In genomic region chr4:24496116-24496952, GRCm38 (mm10) we compare ENCODE assay signal across 8 mouse cellular contexts. TPM values are rescaled to one million over a fixed set of nuclear protein-coding genes. Genes with fewer than 3 reads are reported as not detected.
DNase-seq lines count a peak whose midpoint lies in the region; ATAC-seq lines count a peak whose summit lies in the region.

Gene Mms22l (plus strand): TSS chr4:24496451.

- peak; percentile 99 for ATAC-seq in erythroblast, adult 5-6 weeks (replicated peaks; ENCODE audit: low FRiP score, poor library complexity, severe bottlenecking)
- peak; percentile 99 for ATAC-seq in kidney, embryonic 15.5 days (replicated peaks; ENCODE audit: low FRiP score)
- peak; percentile 96 for ATAC-seq in monocyte, adult 5-6 weeks (replicated peaks; ENCODE audit: insufficient number of reproducible peaks, low FRiP score, low TSS enrichment, poor library complexity, severe bottlenecking)

- no peaks in the 10 kb centered on the region for H3K4me1 ChIP-seq in heart, embryonic 10.5 days
- H3K4me1 ChIP-seq in kidney, embryonic 15.5 days, result peaks cover 6% of the 10 kb centered on the region; the same call in 1 of the 2 replicates

- H3K9me3 ChIP-seq in heart, embryonic 10.5 days, result no peaks in the 10 kb centered on the region
- no peaks in the 10 kb centered on the region for H3K9me3 ChIP-seq in kidney, embryonic 15.5 days (replicated peaks)

- peak within 1 kb of the TSS; percentile 73 for H3K4me2 ChIP-seq in kidney, embryonic 15.5 days

- peaks cover 16% of the 10 kb centered on the region for H3K36me3 ChIP-seq in heart, embryonic 10.5 days
- peaks cover 17% of the 10 kb centered on the region for H3K36me3 ChIP-seq in kidney, embryonic 15.5 days

- peak within 1 kb of the TSS; percentile 89 for H3K9ac ChIP-seq in kidney, embryonic 15.5 days

- DNase-seq in B cell, adult 2 months, result peak; percentile 89 to 91
- peak; percentile 96 for DNase-seq in brain, adult 2 months (ENCODE audit: low read depth, low spot score)
- DNase-seq in heart, embryonic 10.5 days (ENCODE audit: low spot score), result peak; percentile 96
- peak; percentile 97 for DNase-seq in liver
- DNase-seq in spleen, postnatal 4 days (ENCODE audit: low spot score in 2 of 2), result peak; percentile 93 to 98

- no peaks in the 10 kb centered on the region for H3K27me3 ChIP-seq in heart, embryonic 10.5 days (ENCODE audit: insufficient read depth, poor library complexity, severe bottlenecking)
- H3K27me3 ChIP-seq in kidney, embryonic 15.5 days, result no peaks in the 10 kb centered on the region

- peak within 1 kb of the TSS; percentile 96 for H3K27ac ChIP-seq in heart, embryonic 10.5 days
- H3K27ac ChIP-seq in kidney, embryonic 15.5 days, result peak within 1 kb of the TSS; percentile 99

- H3K4me3 ChIP-seq in heart, embryonic 10.5 days, result peak within 1 kb of the TSS; percentile 91
- peak within 1 kb of the TSS; percentile 89 for H3K4me3 ChIP-seq in kidney, embryonic 15.5 days (replicated peaks)

- WGBS in heart, embryonic 10.5 days, result under 1% methylated on average over 82 of the region's 83 CpGs
- WGBS in kidney, embryonic 15.5 days, result under 1% methylated on average over 79 of the region's 83 CpGs

RNA-seq across cellular contexts. Expression of gene Mms22l, which starts in this region (rescaled TPM):
- 20.9 and 21.5 TPM in 2 replicates for total RNA-seq in erythroblast, adult 5-6 weeks (2015; ENCODE audit: low replicate concordance)
- 21.0 and 27.6 TPM in 2 replicates for total RNA-seq in erythroblast, adult 5-6 weeks (2017; ENCODE audit: low replicate concordance)
- 31.5 and 34.1 TPM in 2 replicates for polyA plus RNA-seq in heart, embryonic 10.5 days (2016; fragmentation: Nextera tagmentation; extraction: Ambion mirVana)
- 31.2 and 33.7 TPM in 2 replicates for polyA plus RNA-seq in kidney, embryonic 15.5 days (2015; fragmentation: Nextera tagmentation; extraction: Ambion mirVana)
- 4.5 to 11.5 TPM (median 7.0 TPM) in 3 replicates for total RNA-seq in monocyte, adult 5-6 weeks (2017)

Comparison
In these comparisons a context has a peak if more than half of its experiments do, and no peak if none do; other contexts are left out.
1. Peak in every context shown above with its lines: DNase-seq, ATAC-seq, H3K4me3 ChIP-seq and H3K27ac ChIP-seq.